Mouse (Mus musculus): ENCODE results near the gene Agpat4.

DNA sequence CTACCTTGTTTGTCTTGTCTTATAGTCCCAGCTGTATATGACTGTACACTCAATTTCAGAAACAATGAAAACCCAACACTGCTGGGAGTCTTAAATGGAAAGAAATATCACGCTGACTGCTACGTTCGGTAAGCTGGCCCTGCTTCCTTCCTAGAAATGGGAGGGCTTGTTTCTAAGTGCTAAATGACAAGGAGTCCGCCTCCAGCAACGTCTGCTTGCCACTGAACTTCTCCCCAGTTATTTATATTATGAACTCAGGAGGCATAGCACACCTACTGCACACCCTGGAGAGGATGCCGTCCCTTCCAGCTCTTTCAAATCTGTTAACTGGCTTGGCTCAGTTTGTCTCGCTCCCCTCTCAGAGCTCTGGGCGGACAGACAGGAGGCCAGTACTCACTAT lies 94.9 kb downstream of the Agpat4 start:
- TF ChIP-seq CTCF (IDR thresholded peaks at IDR 0.05; ENCODE audit: borderline replicate concordance, control insufficient read depth, extremely low read depth, insufficient read depth, low read length, poor library complexity) (no peak), POLR2A (IDR thresholded peaks at IDR 0.05; ENCODE audit: control insufficient read depth, extremely low read depth, insufficient read depth, low read length, poor library complexity) (no peak)
